Mouse (Mus musculus) myocyte (in vitro differentiated cells): ENCODE data around the gene Tmem131l.

Source experiments
- E2F4 ChIP-seq: IDR thresholded peaks from one replicate; pipeline ENCODE4 v1.6.1; 2011; ENCODE audit warnings: mild to moderate bottlenecking, control low read depth, moderate library complexity; ENCODE audit not compliant: insufficient read depth
- MAX ChIP-seq: IDR thresholded peaks from one replicate; pipeline ENCODE4 v1.6.1; 2011; ENCODE audit warnings: low read depth, mild to moderate bottlenecking, control low read depth
- MYOG ChIP-seq, 3 experiments: IDR thresholded peaks; one replicate each; pipeline ENCODE4 v1.6.1; 2011; ENCODE audit warnings: control low read depth in 2 of 3, low read depth in 2 of 3, mild to moderate bottlenecking in 2 of 3; ENCODE audit not compliant: insufficient read length in 2 of 3, control insufficient read depth in 1 of 3, insufficient read depth in 1 of 3
- POLR2A ChIP-seq: IDR thresholded peaks from one replicate; pipeline ENCODE4 v1.6.1; 2011; ENCODE audit warnings: low read depth, mild to moderate bottlenecking, control low read depth, moderate library complexity; ENCODE audit not compliant: insufficient read length

DNA sequence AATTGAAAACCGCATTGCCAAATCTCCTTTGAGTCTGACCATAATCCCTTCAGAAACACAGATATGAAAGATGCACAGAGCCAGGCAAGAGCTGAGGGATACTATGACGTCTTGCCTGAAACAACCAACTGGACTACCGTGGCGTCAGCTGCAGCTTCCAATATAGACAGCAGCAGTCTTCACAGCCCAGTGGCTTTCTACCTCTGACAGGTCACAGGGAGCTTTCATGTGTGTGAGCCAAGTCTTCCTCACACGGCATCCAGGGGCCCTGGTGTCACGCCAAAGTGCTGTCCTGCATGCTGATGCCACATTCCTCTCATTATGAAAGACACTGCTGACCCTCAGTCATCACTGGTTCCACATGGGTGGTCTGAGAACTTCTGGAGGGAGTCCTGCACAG, 134.8 kb downstream of the Tmem131l start:
- TF ChIP-seq POLR2A (no peak), E2F4 (no peak), MYOG (IDR thresholded peaks at IDR 0.05; ENCODE audit: control insufficient read depth in 1 of 3, insufficient read depth in 1 of 3, insufficient read length in 2 of 3, low read depth in 2 of 3) (no peak), MAX (no peak)
